Mouse (Mus musculus) frontal cortex, postnatal 25 days (tissue): ENCODE measurements at regions not wholly inside any gene's neighbourhood (a gene's known extent, or its start where the extent isn't known, plus 50 kb on each side); places are given as distances from the start of the nearest gene placed in this dataset.

Experiments
- DNase-seq, 2 experiments: peaks; one replicate each; pipeline ENCODE4 v3.0.0; 2022; ENCODE audit warnings: low spot score in 2 of 2

- peak in 1 of 2 experiments; percentile 15 for DNase-seq
Observed at GRCm38 (mm10) chr9:8330886-8331476, 196.9 kb upstream of the Cep126 start.

GRCm38 (mm10) chr9:8340628-8341027 is 203.3 kb upstream of the Trpc6 start:
- no peak for DNase-seq

- DNase-seq, result no peak
Observed at GRCm38 (mm10) chr9:8351071-8351470, 192.9 kb upstream of the Trpc6 start.
